Mouse (Mus musculus) G1E (cell line): ENCODE results near the gene Arl6ip4.

ENCODE experiments used
- CTCF ChIP-seq: IDR thresholded peaks from 2 replicates; pipeline ENCODE4 v1.5.1; 2012; ENCODE audit warnings: low read depth, low read length, inconsistent platforms, mixed read lengths
- GATA1 ChIP-seq: IDR thresholded peaks from 2 replicates; pipeline ENCODE4 v1.6.1; 2012; ENCODE audit warnings: borderline replicate concordance, low read length, inconsistent platforms, mixed read lengths
- GATA2 ChIP-seq: IDR thresholded peaks from 2 replicates; pipeline ENCODE4 v1.6.1; 2012; ENCODE audit warnings: low read depth, low read length, inconsistent platforms, borderline replicate concordance
- POLR2AphosphoS5 ChIP-seq: IDR thresholded peaks from 2 replicates; pipeline ENCODE4 v1.6.1; 2012; ENCODE audit warnings: low read depth, low read length, inconsistent platforms; ENCODE audit not compliant: insufficient replicate concordance
- TAL1 ChIP-seq: conservative IDR thresholded peaks from 2 replicates; pipeline ENCODE4 v1.6.1; 2012; ENCODE audit warnings: low read depth, low read length, inconsistent platforms, mixed read lengths

- TF ChIP-seq TAL1 (no peak), CTCF (no peak), GATA1 (no peak), POLR2AphosphoS5 (no peak), GATA2 (no peak)
Observed at GRCm38 (mm10) chr5:124103552-124103951, 12.3 kb upstream of the Arl6ip4 start.
